Mouse (Mus musculus) G1E (cell line): Measurements from ENCODE around the gene Prmt1.

Experiments used
- CTCF ChIP-seq: IDR thresholded peaks from 2 replicates; pipeline ENCODE4 v1.5.1; 2012; ENCODE audit warnings: low read depth, low read length, inconsistent platforms, mixed read lengths
- GATA2 ChIP-seq: IDR thresholded peaks from 2 replicates; pipeline ENCODE4 v1.6.1; 2012; ENCODE audit warnings: low read depth, low read length, inconsistent platforms, borderline replicate concordance
- POLR2AphosphoS5 ChIP-seq: IDR thresholded peaks from 2 replicates; pipeline ENCODE4 v1.6.1; 2012; ENCODE audit warnings: low read depth, low read length, inconsistent platforms; ENCODE audit not compliant: insufficient replicate concordance

- TF ChIP-seq CTCF (no peak), GATA2 (no peak), POLR2AphosphoS5 (no peak)
Observed at GRCm38 (mm10) chr7:45025601-45026220, 39.3 kb upstream of the Prmt1 start.
